Comparison of ENCODE assay signal across 9 mouse cellular contexts in genomic region chr6:149193276-149193905, GRCm38 (mm10). TPM values are rescaled to one million over a fixed set of nuclear protein-coding genes. Genes with fewer than 3 reads are reported as not detected.
A peak's percentile ranks its signal among the peaks of the same experiment; 100 is the strongest.
DNase-seq lines count a peak whose midpoint lies in the region; ATAC-seq and TF ChIP-seq lines count a peak whose summit lies in the region.
"Had no signal": no experiment of that assay in that cellular context is flagged by ENCODE, and none has a peak within 500 bp of the region (broad histone marks: within the 10 kb centered on the region; RNA-seq: fewer than 3 reads in every experiment).

No protein-coding gene starts in this region.

- H3K9me3 ChIP-seq in stomach, postnatal 0 days (ENCODE audit: control insufficient read depth, low read length), result no peaks in the 10 kb centered on the region
- H3K9me3 ChIP-seq: limb, embryonic 15.5 days had no signal

- peak; percentile 28 to 85 for DNase-seq in adrenal gland, adult (ENCODE audit: inconsistent age in 2 of 2, low spot score in 1 of 2)
- no peak for DNase-seq in adrenal gland, postnatal 10 days
- peak; percentile 41 for DNase-seq in T-cell, adult 2 months (ENCODE audit: low spot score)
- DNase-seq in heart, adult 9 months (ENCODE audit: low spot score in 2 of 2), result peak; percentile 73 to 84
- DNase-seq in lung, adult 18-20 months, result peak; percentile 60 to 71
- peak; percentile 68 for DNase-seq in stomach, postnatal 0 days (ENCODE audit: low spot score)
- no peak for DNase-seq in cerebellum, adult 18-20 months
- DNase-seq in ovary, postnatal 36 days (ENCODE audit: low spot score), result no peak

- H3K4me2 ChIP-seq in stomach, postnatal 0 days (replicated peaks; ENCODE audit: low read depth), result no peak overlapping the region
- H3K4me2 ChIP-seq: limb, embryonic 15.5 days had no signal

- H3K27ac ChIP-seq in stomach, postnatal 0 days (replicated peaks), result no peak overlapping the region
- H3K27ac ChIP-seq: limb, embryonic 15.5 days had no signal

- ATAC-seq in stomach, postnatal 0 days (ENCODE audit: low FRiP score, low TSS enrichment), result peak; percentile 80

- 45% methylated on average over 5 of the region's 5 CpGs for WGBS in stomach, postnatal 0 days

- no peak overlapping the region for H3K9ac ChIP-seq in stomach, postnatal 0 days (ENCODE audit: low read length)
- H3K9ac ChIP-seq: limb, embryonic 15.5 days had no signal

- no peaks in the 10 kb centered on the region for H3K36me3 ChIP-seq in stomach, postnatal 0 days (ENCODE audit: control insufficient read depth, insufficient read depth, low read length)
- H3K36me3 ChIP-seq: limb, embryonic 15.5 days had no signal

- no peaks in the 10 kb centered on the region for H3K27me3 ChIP-seq in stomach, postnatal 0 days (ENCODE audit: control insufficient read depth, insufficient read depth, low read length)
- H3K27me3 ChIP-seq: limb, embryonic 15.5 days had no signal

- TF ChIP-seq CTCF in stomach, postnatal 0 days (IDR thresholded peaks at IDR 0.05; ENCODE audit: low read depth), result no peak

- TF ChIP-seq EP300 in stomach, postnatal 0 days (optimal IDR thresholded peaks at IDR 0.05), result no peak

- no peak overlapping the region for H3K4me3 ChIP-seq in stomach, postnatal 0 days (ENCODE audit: low read depth, low read length)
- H3K4me3 ChIP-seq: limb, embryonic 15.5 days had no signal

- no peaks in the 10 kb centered on the region for H3K4me1 ChIP-seq in stomach, postnatal 0 days (replicated peaks; ENCODE audit: control insufficient read depth, insufficient read depth)

RNA-seq across cellular contexts. Expression of gene Amn1, which starts 4.9 kb away (rescaled TPM):
- 10 to 100 TPM; 25.0 to 26.0 TPM for total RNA-seq in adrenal gland, postnatal 10 days (2021)
- polyA plus RNA-seq in stomach, postnatal 0 days (2015; fragmentation: Nextera tagmentation; extraction: Ambion mirVana), result 20.1 and 20.2 TPM in 2 replicates

RNA-seq across cellular contexts. Expression of gene Etfbkmt, which starts 53.7 kb away (rescaled TPM):
- total RNA-seq in adrenal gland, postnatal 10 days (2021), result 10 to 100 TPM; 23.6 to 43.5 TPM
- polyA plus RNA-seq in stomach, postnatal 0 days (2015; fragmentation: Nextera tagmentation; extraction: Ambion mirVana), result 12.6 and 12.9 TPM in 2 replicates

Comparison
In these comparisons a context has a peak if more than half of its experiments do, and no peak if none do; other contexts are left out.
1. DNase-seq: peak in adrenal gland, adult (2 of 2), T-cell, adult 2 months (single experiment), heart, adult 9 months (2 of 2), lung, adult 18-20 months (2 of 2) and stomach, postnatal 0 days (single experiment); none in adrenal gland, postnatal 10 days (single experiment), cerebellum, adult 18-20 months (0 of 2) and ovary, postnatal 36 days (single experiment).